Mouse (Mus musculus) small intestine, adult 2 months (tissue): Measurements from ENCODE around the gene Cyp26a1.

Experiments
- CTCF ChIP-seq: fragments of 200-500 bp; IDR thresholded peaks from 2 replicates; pipeline ENCODE4 v1.5.1; 2012; ENCODE audit warnings: low read depth, mild to moderate bottlenecking, control low read depth, inconsistent platforms, low read length, moderate library complexity, mixed read lengths; ENCODE audit not compliant: insufficient replicate concordance, insufficient read length; ENCODE audit errors: extremely low read depth
- POLR2A ChIP-seq: fragments of 200-500 bp; IDR thresholded peaks from 2 replicates; pipeline ENCODE4 v1.6.1; 2012; ENCODE audit warnings: low read depth, mild to moderate bottlenecking, control low read depth, inconsistent platforms, low read length, moderate library complexity

DNA sequence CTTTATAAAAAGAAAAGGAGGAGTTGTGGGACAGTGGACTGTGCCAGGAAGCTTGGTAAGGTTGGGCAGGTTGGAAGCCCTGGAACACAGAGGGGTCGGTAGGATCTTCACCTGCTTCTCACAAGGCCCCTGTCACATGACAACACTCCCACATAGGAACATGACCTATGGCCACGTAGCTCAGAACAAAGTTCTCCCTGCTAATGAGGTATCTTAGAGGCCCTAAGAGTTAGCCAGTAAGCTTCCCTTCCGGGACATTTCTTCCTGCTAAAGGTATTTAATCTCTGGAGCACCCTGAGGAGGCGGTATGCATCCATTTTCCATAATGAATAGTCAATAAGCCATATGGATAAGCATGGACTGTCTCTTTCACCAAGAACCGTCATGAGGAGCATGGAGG lies 28.1 kb upstream of the Cyp26a1 start:
- TF ChIP-seq CTCF (no peak), POLR2A (no peak)
